Mouse (Mus musculus) heart, postnatal 25 days (tissue): Measurements from ENCODE around the gene Larp1b. TPM values are rescaled to one million over a fixed set of nuclear protein-coding genes. Genes with fewer than 3 reads are reported as not detected.

ENCODE experiments used
- DNase-seq: peaks from one replicate; pipeline ENCODE4 v3.0.0; 2022; ENCODE audit warnings: low spot score
- intact Hi-C: fragments of 180-260 bp; cut with DNase I; formaldehyde crosslinking; loops from one replicate; pipeline ENCODE4 v1.15.1; 2025
- total RNA-seq, 2 experiments: library from RNA; stranded (reverse); gene quantifications; 2 replicates each; pipeline ENCODE4 v1.2.3; 2021

Gene Larp1b
- total RNA-seq, 2 experiments from 2014 or later = 70.7 to 75.7 TPM

DNA sequence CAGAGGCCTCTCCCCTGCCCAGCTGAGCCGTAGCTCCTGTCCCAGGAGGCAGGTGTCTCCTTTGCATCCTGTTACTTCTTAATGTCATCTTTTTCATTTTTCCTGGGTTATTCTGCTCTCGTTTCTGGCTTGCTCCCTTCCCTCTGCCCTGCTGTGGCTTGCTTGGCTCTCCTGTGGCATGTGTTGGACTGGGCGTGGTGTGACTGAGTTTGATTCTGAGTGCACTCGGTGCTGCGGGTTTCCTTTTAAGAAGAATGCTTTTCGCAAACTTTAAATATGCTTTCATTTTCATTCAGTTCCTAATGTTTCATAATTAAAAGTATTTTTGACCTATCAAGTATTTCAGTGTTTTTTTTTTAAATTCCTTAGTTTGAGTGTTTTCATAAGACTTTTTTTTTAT is 65.3 kb downstream of the Larp1b start:
- no peak for DNase-seq
- intact Hi-C loops = no loop called here

GRCm38 (mm10) chr3:41018022-41018608 is 68.5 kb downstream of the Larp1b start:
- no peak for DNase-seq
- intact Hi-C loops = no loop called here

DNA sequence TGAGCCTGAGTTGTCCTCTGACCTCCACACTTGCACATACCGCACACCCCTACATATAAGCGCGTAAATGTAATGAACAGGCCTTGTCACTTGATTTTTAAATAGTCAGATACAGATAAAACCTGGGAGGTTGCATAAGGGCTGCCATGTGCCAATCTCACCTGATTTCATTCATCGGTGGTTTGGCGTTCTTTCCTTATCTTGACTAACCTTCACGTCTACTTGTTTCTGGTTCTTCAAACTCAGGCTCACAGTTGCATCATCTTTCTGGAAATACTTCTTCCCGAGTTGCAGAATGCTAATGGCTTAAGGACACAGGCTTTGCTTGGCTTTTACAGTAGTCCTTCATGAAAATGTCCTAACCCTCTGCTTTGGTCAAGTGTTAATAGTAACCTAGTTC is 71.1 kb downstream of the Larp1b start:
- intact Hi-C loops = no loop called here
- DNase-seq = no peak

GRCm38 (mm10) chr3:41021980-41022379 is 72.4 kb downstream of the Larp1b start:
- intact Hi-C loops = no loop called here

GRCm38 (mm10) chr3:41030705-41031104 is 81.1 kb downstream of the Larp1b start:
- intact Hi-C loops = no loop called here

More at GRCm38 (mm10) chr3:41021980-41022379, 72.4 kb downstream of the Larp1b start:
- no peak for DNase-seq

DNA sequence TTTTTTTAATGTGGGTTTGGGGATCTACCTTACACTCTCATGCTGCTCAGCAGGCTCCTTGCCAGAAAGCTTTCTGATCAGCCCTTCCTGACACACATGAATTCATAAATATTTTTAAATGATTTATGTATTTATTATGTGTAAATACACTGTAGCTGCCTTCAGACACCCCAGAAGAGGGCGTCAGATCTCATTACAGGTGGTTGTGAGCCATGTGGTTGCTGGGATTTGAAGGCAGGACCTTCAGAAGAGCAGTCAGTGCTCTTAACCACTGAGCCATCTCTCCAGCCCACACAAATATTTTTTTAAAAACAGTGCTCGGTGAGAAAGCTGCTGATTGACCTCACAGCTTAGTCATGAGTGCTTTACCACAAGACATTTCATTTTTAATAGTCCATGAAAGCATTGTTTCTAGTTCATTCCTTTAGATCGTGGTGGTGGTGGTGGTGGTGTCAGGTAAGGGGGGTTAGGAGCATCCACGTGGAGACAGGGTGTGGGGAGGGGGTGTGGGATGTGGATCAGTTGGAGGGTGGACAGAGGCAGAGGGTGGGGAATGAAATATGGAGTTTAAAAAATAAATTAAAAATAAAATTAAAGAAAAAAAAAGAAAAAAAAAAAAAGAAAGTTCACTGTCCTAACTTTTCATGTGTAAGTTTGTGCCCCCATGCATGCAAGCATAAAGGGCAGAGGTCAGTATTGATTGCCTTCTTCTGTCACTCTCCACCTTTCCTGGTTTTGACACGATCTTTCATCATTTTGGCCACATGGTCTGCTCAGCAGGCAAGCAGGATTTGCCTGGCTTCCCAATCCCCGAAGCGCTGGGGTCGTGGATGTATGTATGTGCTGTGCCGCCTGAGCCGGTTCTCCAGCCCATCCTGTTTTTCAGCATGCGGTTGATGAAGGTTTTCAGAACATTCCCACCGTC is 81.9 kb downstream of the Larp1b start:
- no peak for DNase-seq
- intact Hi-C loops = no loop called here

More at GRCm38 (mm10) chr3:41030705-41031104, 81.1 kb downstream of the Larp1b start:
- DNase-seq = no peak

GRCm38 (mm10) chr3:41038297-41038916 is 88.8 kb downstream of the Larp1b start:
- intact Hi-C loops = no loop called here
- DNase-seq = no peak

DNA sequence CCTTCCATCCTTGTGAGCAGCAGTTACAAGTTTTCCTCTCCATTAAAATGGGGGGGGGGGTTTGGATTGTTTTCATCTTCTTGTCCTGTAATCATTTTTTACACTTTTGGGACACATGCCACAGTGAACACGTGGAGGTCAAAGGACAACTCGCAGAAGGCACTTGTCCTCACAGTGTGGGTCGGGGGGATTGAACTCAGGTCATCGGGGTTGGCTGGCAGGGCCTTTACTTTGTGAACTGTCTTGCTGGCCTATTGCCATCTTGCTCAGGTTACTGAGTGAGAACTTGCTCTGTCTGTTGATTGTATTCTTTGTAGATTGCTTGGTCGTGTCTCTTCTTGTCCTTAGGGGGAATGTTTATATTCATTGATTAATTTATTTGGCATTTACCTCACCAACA is 91.6 kb downstream of the Larp1b start:
- intact Hi-C loops = loop anchor here (5.0 kb wide), 1 partner anchor 141 kb away; no protein-coding TSS in a partner anchor
- no peak for DNase-seq

GRCm38 (mm10) chr3:41042195-41042938 is 92.7 kb downstream of the Larp1b start:
- no peak for DNase-seq
- intact Hi-C loops = loop anchor here (5.0 kb wide), 1 partner anchor 140 kb away; no protein-coding TSS in a partner anchor

DNA sequence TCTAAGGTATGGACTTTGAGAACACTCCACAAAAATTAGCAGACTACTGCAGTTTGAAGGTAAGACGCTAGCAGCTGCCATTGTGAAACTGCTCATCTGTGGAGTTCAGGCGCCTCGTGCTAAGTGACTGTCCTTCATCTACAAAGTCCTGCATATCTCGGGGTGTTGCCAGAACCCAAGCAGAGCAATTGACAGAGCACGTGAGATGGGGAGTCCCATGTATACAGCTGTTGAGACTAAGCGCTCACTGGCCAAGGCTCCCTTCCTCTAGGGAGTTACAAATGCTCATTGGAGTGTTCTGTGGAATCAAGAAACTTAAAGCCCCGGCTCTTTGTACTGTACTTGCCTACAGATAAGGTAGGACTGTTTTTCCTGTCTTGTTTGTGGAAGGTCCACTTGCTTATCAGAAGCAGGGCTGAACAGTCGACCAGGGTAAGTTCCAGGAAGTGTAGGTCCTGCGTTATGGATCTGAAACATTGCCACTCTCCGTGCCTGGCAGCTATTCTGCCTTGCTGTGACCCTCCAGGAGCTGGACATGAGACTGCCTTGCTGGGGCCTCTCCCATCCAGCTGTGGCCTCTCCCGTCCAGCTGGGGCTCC is 94.2 kb downstream of the Larp1b start:
- no peak for DNase-seq
- intact Hi-C loops = loop anchor here (5.0 kb wide), 1 partner anchor 138 kb away; no protein-coding TSS in a partner anchor

- intact Hi-C loops = no loop called here
- no peak for DNase-seq
Measured at GRCm38 (mm10) chr3:41047838-41048237, 98.2 kb downstream of the Larp1b start.

DNA sequence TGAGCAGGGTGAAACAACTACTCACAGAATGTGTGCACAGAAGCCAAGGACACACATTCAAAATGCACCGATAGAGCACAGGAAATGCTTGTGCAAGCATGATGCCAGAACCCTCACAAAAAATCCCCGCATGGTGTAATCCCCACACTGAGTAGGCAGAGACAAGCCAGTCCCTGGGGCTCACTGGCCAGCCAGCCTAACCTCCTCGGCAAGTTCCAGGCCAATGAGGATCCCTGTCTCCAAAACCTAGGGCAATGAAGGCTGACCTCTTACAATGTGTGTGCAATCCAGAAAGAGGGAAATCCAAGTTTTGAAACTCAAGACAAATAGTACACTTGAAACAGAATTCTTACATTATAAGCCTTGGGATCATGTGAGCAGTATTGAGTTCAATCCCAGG is 103.7 kb downstream of the Larp1b start:
- intact Hi-C loops = no loop called here
- DNase-seq = no peak

- no peak for DNase-seq
- intact Hi-C loops = no loop called here
Measured at GRCm38 (mm10) chr3:41058395-41058794, 108.8 kb downstream of the Larp1b start.

GRCm38 (mm10) chr3:41059249-41059648 is 109.6 kb downstream of the Larp1b start:
- intact Hi-C loops = no loop called here
- no peak for DNase-seq

GRCm38 (mm10) chr3:41061831-41062565 is 112.4 kb downstream of the Larp1b start:
- no peak for DNase-seq
- intact Hi-C loops = no loop called here

GRCm38 (mm10) chr3:41062758-41063157 is 113.1 kb downstream of the Larp1b start:
- no peak for DNase-seq
- intact Hi-C loops = no loop called here

DNA sequence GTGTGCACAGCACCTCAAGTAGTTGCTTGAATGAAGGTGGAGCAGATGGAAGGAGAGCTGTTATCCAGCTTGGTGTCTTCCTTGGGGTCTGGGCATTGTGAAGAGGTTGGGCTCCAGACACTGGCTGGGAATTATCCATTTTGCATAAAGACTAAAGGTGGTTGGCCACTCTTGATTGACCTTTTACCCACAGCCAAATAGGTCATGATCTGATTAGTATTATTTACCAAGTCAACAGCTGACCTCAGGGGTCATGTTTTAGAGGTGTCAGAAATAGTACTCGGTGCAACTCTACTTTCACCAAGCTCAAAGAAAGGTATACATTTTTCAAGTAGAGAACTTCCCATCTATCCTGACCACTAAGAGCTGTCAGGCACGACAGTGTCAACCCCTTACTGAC is 115.7 kb downstream of the Larp1b start:
- no peak for DNase-seq
- intact Hi-C loops = no loop called here

- intact Hi-C loops = no loop called here
Measured at GRCm38 (mm10) chr3:41070519-41070918, 120.9 kb downstream of the Larp1b start.

DNA sequence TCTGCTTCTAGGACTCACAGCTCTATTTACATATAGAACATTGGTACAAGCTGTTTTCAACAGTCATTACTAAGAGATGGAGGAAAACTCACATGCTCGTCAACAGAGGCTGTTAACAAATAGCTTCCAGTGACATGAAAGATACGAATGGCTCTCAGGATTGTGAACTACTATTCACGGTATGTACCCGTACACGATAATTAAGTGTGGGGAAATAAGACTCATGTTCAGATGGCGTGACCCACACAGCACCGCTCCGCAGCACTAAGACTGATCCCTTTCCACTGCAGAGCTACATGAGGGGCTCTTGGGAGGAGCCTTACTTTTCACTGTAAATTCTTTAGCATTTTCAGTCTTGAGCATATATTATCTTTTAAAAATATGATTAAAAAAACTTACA is 125.7 kb downstream of the Larp1b start:
- intact Hi-C loops = no loop called here
- no peak for DNase-seq

More at GRCm38 (mm10) chr3:41070519-41070918, 120.9 kb downstream of the Larp1b start:
- DNase-seq = no peak
